Mouse (Mus musculus) heart, postnatal 4 days (tissue): Measurements from ENCODE around the gene Med26. TPM values are rescaled to one million over a fixed set of nuclear protein-coding genes. Genes with fewer than 3 reads are reported as not detected.

ENCODE experiments used
- DNase-seq: peaks from one replicate; pipeline ENCODE4 v3.0.0; 2021
- microRNA-seq, 2 experiments: library from miRNA; unstranded; fragments of <30 nt; microRNA quantifications; one replicate each; pipeline ENCODE4 v1.2.0; 2021 to 2022
- total RNA-seq, 2 experiments: library from RNA; stranded (reverse); gene quantifications; 2 replicates each; pipeline ENCODE4 v1.2.3; 2021

The Med26 gene
- total RNA-seq, 2 experiments from 2014 or later, result 8.6 TPM

GRCm38 (mm10) chr8:72487014-72487413 is 61.1 kb downstream of the Med26 start:
- DNase-seq, result no peak

- DNase-seq, result peak; percentile 43
Observed at GRCm38 (mm10) chr8:72485456-72486199, 62.4 kb downstream of the Med26 start.

- DNase-seq, result peak; percentile 97
Observed at GRCm38 (mm10) chr8:72474826-72475546, 73.1 kb downstream of the Med26 start, which contains the start of gene Cherp. Cherp (minus strand) TSS chr8:72475226.

GRCm38 (mm10) chr8:72470684-72471083 is 77.4 kb downstream of the Med26 start:
- no peak for DNase-seq

GRCm38 (mm10) chr8:72469984-72470383 is 78.1 kb downstream of the Med26 start:
- DNase-seq, result no peak

DNA sequence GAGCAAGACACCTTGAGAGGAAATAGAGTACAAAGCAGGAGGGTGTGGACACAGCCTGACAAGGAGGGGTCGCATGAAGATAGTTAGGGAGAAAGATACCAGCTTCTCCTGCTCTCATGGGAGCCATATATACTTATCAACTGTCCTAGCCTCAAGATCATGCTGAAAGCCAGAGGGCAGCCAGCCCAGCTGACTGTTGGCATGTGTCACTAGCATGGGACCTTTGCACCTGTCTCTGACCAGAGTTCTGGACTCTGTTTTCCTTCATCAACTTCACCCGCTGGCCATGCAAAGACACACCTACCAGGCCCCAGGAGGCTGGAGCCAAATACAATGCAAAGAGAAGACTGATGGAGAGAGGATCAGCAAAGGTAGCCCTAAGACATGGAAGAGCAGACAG is 78.8 kb downstream of the Med26 start:
- DNase-seq, result no peak

- no peak for DNase-seq
Observed at GRCm38 (mm10) chr8:72464211-72464610, 83.9 kb downstream of the Med26 start.

DNA sequence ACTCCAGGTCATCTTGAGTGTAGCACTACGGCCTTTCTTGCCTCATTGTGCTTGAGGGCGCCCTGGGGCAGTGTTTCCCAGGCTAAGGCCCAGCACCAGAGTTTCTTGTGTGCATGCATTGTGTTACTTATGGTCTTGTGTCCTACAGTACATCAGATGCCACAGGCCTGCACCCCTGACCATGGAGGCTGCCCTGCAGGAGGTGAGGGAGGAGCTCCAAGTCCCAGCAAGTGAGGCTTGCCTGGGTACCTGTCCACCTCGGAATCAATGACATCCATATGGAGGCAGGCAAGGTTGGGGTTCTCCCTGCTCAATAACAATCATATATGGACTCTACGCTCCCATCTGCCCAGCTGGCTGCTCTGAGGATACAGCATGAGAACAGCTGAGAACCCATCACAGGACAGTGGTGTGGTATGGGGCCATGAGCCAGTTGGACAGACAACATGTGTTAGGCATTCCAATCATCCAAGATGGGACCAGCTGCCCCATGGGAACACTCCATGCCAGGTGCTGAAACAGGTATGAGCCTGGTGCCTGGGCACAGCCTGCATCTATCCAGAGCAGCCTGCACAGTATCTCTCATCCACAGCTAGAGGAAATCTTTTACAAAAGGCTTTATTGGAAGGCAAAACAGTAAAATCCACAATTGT is 88.1 kb downstream of the Med26 start:
- no peak for DNase-seq

GRCm38 (mm10) chr8:72458457-72458856 is 89.6 kb downstream of the Med26 start:
- no peak for DNase-seq

- DNase-seq, result no peak
Observed at GRCm38 (mm10) chr8:72457806-72458205, 90.3 kb downstream of the Med26 start.

DNA sequence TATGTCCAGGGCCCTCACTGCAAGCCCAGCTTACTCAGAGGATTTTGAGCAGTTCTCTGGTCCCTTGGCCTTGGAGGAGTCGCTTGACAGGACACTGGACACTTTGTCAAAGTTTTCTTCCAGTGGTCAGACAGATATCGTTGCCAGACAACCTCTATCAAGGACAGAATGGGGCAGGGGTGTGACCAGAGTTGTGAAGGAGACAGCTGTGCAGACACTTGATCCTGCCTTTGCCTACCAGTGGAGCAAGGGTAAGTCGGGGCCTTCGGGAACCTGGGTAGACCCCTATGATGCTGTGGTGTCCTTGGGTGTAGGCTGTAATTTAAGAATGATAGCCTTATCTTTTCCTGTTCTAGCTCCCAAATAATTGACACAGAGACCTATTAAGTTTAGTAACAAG is 92.8 kb downstream of the Med26 start:
- no peak for DNase-seq

DNA sequence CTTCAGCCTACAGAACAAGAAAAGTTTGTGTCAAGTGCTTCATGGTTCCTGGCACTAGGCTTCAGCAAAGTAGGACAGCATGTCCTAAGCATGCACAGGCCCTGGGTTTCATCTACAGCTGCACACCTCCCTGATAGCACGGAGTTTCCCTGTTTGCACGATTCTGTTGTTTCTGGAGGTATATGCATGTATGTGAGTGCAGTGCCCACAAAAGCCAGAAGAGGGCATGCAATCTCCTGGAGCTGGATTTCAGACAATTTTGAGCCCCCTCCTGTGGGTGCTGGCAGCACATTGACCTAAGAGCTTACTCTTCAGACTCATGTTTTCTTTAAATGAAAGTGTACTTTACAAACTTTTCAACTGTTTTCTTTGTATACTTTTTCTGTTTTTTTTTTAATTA is 94.2 kb downstream of the Med26 start:
- DNase-seq, result no peak

- no peak for DNase-seq
Observed at GRCm38 (mm10) chr8:72451516-72451915, 96.6 kb downstream of the Med26 start.

DNA sequence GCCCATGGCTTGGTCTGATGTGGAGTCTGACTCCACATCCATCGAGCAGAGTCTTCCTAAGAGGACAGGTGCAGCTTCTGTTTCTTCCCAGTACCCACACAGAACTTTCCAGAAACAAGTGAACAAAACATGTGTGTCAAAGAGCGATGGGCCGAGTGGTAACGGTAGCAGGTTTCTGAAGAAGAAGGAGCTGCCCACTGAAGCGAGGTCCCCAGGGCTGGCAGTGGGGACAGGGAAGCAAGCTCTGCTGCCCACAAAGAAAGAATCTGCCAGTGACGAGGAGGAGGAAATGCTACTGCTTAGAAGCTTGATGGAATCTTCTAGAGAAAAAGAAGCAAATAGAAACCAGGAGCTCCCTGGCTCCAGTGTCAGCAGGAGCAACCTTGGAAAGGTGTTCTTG is 103.0 kb downstream of the Med26 start:
- no peak for DNase-seq

Small RNA genes within 50 kb of the gene (microRNA-seq; reads per million reads assigned to microRNA genes)
- 0 reads per million in 2 experiments for gene Gm28019
- 3.3 to 4.5 reads per million in 2 experiments for gene Mir7068

Other genes with a start within 250 kb of the Med26 start
- 10 to 100 TPM; 34.9 to 36.3 TPM for gene Gm10282, start 243.0 kb downstream of the Med26 start, total RNA-seq
- 10 to 100 TPM; 65.3 to 68.2 TPM for gene Klf2, start 229.2 kb downstream of the Med26 start, total RNA-seq
- 10 to 100 TPM; 56.8 to 60.0 TPM for gene Eps15l1, start 126.8 kb downstream of the Med26 start, total RNA-seq
- gene Calr3, start 104.4 kb downstream of the Med26 start, total RNA-seq, result 1 to 10 TPM; 1.4 to 1.6 TPM
- gene 1700030K09Rik, start 104.4 kb downstream of the Med26 start, total RNA-seq, result 1 to 10 TPM; 5.4 to 8.2 TPM
- gene Cherp, start 73.0 kb downstream of the Med26 start, total RNA-seq, result 10 to 100 TPM; 55.6 to 64.5 TPM
- gene Slc35e1, start 55.7 kb downstream of the Med26 start, total RNA-seq, result 10 to 100 TPM; 25.6 to 27.1 TPM
- 100 to 1,000 TPM; 120 to 130 TPM for gene Smim7, start 22.8 kb upstream of the Med26 start, total RNA-seq
- gene Tmem38a, start 23.8 kb upstream of the Med26 start, total RNA-seq, result 100 to 1,000 TPM; 213 to 221 TPM
- 1 to 10 TPM; 2.1 to 2.4 TPM for gene Nwd1, start 98.4 kb upstream of the Med26 start, total RNA-seq
- 100 to 1,000 TPM; 133 to 135 TPM for gene Sin3b, start 175.0 kb upstream of the Med26 start, total RNA-seq
- 1 to 10 TPM; 3.5 TPM for gene F2rl3, start 213.6 kb upstream of the Med26 start, total RNA-seq